Mouse (Mus musculus) myocyte (in vitro differentiated cells): ENCODE results near the gene Rnf144a.

Experiments used
- CEBPB ChIP-seq: IDR thresholded peaks from 2 replicates; pipeline ENCODE4 v1.6.1; 2011; ENCODE audit warnings: mild to moderate bottlenecking, moderate library complexity; ENCODE audit not compliant: poor library complexity, insufficient read depth, severe bottlenecking
- E2F4 ChIP-seq: IDR thresholded peaks from one replicate; pipeline ENCODE4 v1.6.1; 2011; ENCODE audit warnings: mild to moderate bottlenecking, control low read depth, moderate library complexity; ENCODE audit not compliant: insufficient read depth
- MAX ChIP-seq: IDR thresholded peaks from one replicate; pipeline ENCODE4 v1.6.1; 2011; ENCODE audit warnings: low read depth, mild to moderate bottlenecking, control low read depth
- MYOD1 ChIP-seq, 3 experiments: IDR thresholded peaks; one replicate each; pipeline ENCODE4 v1.6.1; 2011; ENCODE audit warnings: control low read depth in 2 of 3, low read depth in 2 of 3, mild to moderate bottlenecking in 2 of 3, moderate library complexity in 1 of 3; ENCODE audit not compliant: insufficient read length in 2 of 3, control insufficient read depth in 1 of 3
- MYOG ChIP-seq, 3 experiments: IDR thresholded peaks; one replicate each; pipeline ENCODE4 v1.6.1; 2011; ENCODE audit warnings: control low read depth in 2 of 3, low read depth in 2 of 3, mild to moderate bottlenecking in 2 of 3; ENCODE audit not compliant: insufficient read length in 2 of 3, control insufficient read depth in 1 of 3, insufficient read depth in 1 of 3
- POLR2A ChIP-seq: IDR thresholded peaks from one replicate; pipeline ENCODE4 v1.6.1; 2011; ENCODE audit warnings: low read depth, mild to moderate bottlenecking, control low read depth, moderate library complexity; ENCODE audit not compliant: insufficient read length
- POLR2AphosphoS2 ChIP-seq: IDR thresholded peaks from one replicate; pipeline ENCODE4 v1.6.1; 2011; ENCODE audit warnings: low read depth, control low read depth; ENCODE audit not compliant: insufficient read length
- REST ChIP-seq: IDR thresholded peaks from one replicate; pipeline ENCODE4 v1.6.1; 2011; ENCODE audit warnings: mild to moderate bottlenecking, control low read depth, moderate library complexity; ENCODE audit not compliant: insufficient read depth, insufficient read length
- SRF ChIP-seq: IDR thresholded peaks from one replicate; pipeline ENCODE4 v1.6.1; 2011; ENCODE audit warnings: low read depth; ENCODE audit not compliant: control insufficient read depth, insufficient read length
- TCF12 ChIP-seq: IDR thresholded peaks from one replicate; pipeline ENCODE4 v1.6.1; 2011; ENCODE audit warnings: mild to moderate bottlenecking, control low read depth; ENCODE audit not compliant: poor library complexity, insufficient read depth, severe bottlenecking
- TCF3 ChIP-seq: IDR thresholded peaks from one replicate; pipeline ENCODE4 v1.6.1; 2011; ENCODE audit warnings: low read depth, control low read depth; ENCODE audit not compliant: insufficient read length
- USF1 ChIP-seq: IDR thresholded peaks from one replicate; pipeline ENCODE4 v1.6.1; 2011; ENCODE audit warnings: low read depth, mild to moderate bottlenecking, control low read depth, moderate library complexity

GRCm38 (mm10) chr12:26413961-26414411 lies 1.1 kb downstream of the Rnf144a start:
- TF ChIP-seq TCF12 = no peak
- no peak for TF ChIP-seq POLR2A
- no peak for TF ChIP-seq MAX
- TF ChIP-seq USF1 = no peak
- TF ChIP-seq E2F4 = no peak
- TF ChIP-seq REST = no peak
- TF ChIP-seq MYOG (IDR thresholded peaks at IDR 0.05; ENCODE audit: control insufficient read depth in 1 of 3, insufficient read depth in 1 of 3, insufficient read length in 2 of 3, low read depth in 2 of 3) = no peak
- no peak for TF ChIP-seq POLR2AphosphoS2
- TF ChIP-seq CEBPB = no peak
- no peak for TF ChIP-seq MYOD1 (IDR thresholded peaks at IDR 0.05; ENCODE audit: control insufficient read depth in 1 of 3, insufficient read length in 2 of 3, low read depth in 2 of 3)
- TF ChIP-seq TCF3 = no peak
- TF ChIP-seq SRF = no peak
